Mouse (Mus musculus) liver, embryonic 16.5 days (tissue): ENCODE measurements around the gene Mcrs1. TPM values are rescaled to one million over a fixed set of nuclear protein-coding genes. Genes with fewer than 3 reads are reported as not detected.

ENCODE experiments used
- ATAC-seq: fragments of 200-750 bp; cut with Nextera tagmentation; 2 replicates; pipeline ENCODE4 v1.8.0; 2017; ENCODE audit warnings: low read depth, mild to moderate bottlenecking, moderate number of reproducible peaks, moderate library complexity
- H3K27ac ChIP-seq: fragments of 300-500 bp; sonication (generic); 2 replicates; pipeline ENCODE4 v1.5.1; 2014; ENCODE audit warnings: mild to moderate bottlenecking, low read length
- H3K27me3 ChIP-seq: fragments of 300-500 bp; sonication (generic); 2 replicates; pipeline ENCODE4 v1.6.1; 2014; ENCODE audit warnings: low read depth, low read length, mixed read lengths; ENCODE audit not compliant: control insufficient read depth, insufficient read depth
- H3K36me3 ChIP-seq: fragments of 300-500 bp; sonication (generic); 2 replicates; pipeline ENCODE4 v1.6.1; 2014; ENCODE audit warnings: mild to moderate bottlenecking; ENCODE audit not compliant: control insufficient read depth, insufficient read depth
- H3K4me1 ChIP-seq: fragments of 300-500 bp; sonication (generic); 2 replicates; pipeline ENCODE4 v1.6.1; 2014; ENCODE audit warnings: low read depth, low read length, mixed read lengths; ENCODE audit not compliant: control insufficient read depth
- H3K4me2 ChIP-seq: fragments of 300-500 bp; sonication (generic); 2 replicates; pipeline ENCODE4 v1.6.1; 2014; ENCODE audit warnings: low read depth, low read length, mixed read lengths
- H3K4me3 ChIP-seq: fragments of 300-500 bp; sonication (generic); 2 replicates; pipeline ENCODE4 v1.5.1; 2014; ENCODE audit warnings: low read depth, mild to moderate bottlenecking, low read length
- H3K9ac ChIP-seq: fragments of 300-500 bp; sonication (generic); 2 replicates; pipeline ENCODE4 v1.6.1; 2014; ENCODE audit warnings: low read depth, low read length
- H3K9me3 ChIP-seq: fragments of 300-500 bp; sonication (generic); replicated peaks from 2 replicates; pipeline ENCODE4 v1.6.1; 2016; ENCODE audit warnings: low read length; ENCODE audit not compliant: control insufficient read depth
- WGBS: fragments of 180-500 bp; shearing (Covaris S2); extraction: QIAGEN DNeasy Blood & Tissue Kit; methylation state at CpG from one replicate; pipeline ENCODE4 v1.1.7; 2014; ENCODE audit not compliant: insufficient replicate concordance; 5-methylcytosine and 5-hydroxymethylcytosine counted together
- polyA plus RNA-seq: library from polyadenylated mRNA; unstranded; fragments of >200 nt; fragmentation: Nextera tagmentation; extraction: Ambion mirVana; gene quantifications from 2 replicates; pipeline ENCODE4 v1.2.1, GENCODE M21; 2015

Gene Mcrs1
- polyA plus RNA-seq, 1 experiment from 2014 or later: 35.8 TPM

GRCm38 (mm10) chr15:99205959-99206358 lies 45.8 kb downstream of the Mcrs1 start:
- no peaks in the 10 kb centered on the region for H3K9me3 ChIP-seq
- H3K36me3 ChIP-seq: no peaks in the 10 kb centered on the region
- no peaks in the 10 kb centered on the region for H3K4me1 ChIP-seq
- H3K9ac ChIP-seq: no peak overlapping the region
- no peak overlapping the region for H3K27ac ChIP-seq
- no peaks in the 10 kb centered on the region for H3K27me3 ChIP-seq
- H3K4me2 ChIP-seq: no peak overlapping the region
- WGBS: 75% methylated on average over 8 of the region's 8 CpGs
- H3K4me3 ChIP-seq: no peak overlapping the region
- ATAC-seq: no peak

DNA sequence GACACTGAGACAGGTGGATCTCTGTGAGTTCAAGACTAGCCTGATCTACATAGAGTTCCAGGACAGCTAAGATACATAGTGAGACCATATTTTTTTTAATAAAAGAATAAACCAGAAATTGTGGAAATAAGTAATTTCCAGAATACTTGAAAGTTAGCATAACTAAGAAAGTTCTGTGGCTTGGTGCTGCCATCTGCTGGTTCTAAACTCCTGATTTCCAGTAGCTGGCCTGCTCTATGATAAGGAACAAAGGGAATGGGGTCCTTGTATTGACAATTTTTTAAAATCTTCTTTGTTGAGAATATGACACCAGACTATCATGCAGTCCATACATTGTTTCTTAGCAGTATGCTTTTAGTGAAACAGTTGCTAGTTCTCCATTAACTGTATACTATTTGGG lies 53.0 kb downstream of the Mcrs1 start:
- no peak overlapping the region for H3K4me3 ChIP-seq
- H3K27me3 ChIP-seq: no peaks in the 10 kb centered on the region
- no peaks in the 10 kb centered on the region for H3K36me3 ChIP-seq
- no peak overlapping the region for H3K9ac ChIP-seq
- H3K9me3 ChIP-seq: no peaks in the 10 kb centered on the region
- no peak overlapping the region for H3K4me2 ChIP-seq
- no peaks in the 10 kb centered on the region for H3K4me1 ChIP-seq
- H3K27ac ChIP-seq: no peak overlapping the region
- ATAC-seq: no peak

GRCm38 (mm10) chr15:99195043-99195442 lies 56.7 kb downstream of the Mcrs1 start:
- H3K4me1 ChIP-seq: no peaks in the 10 kb centered on the region
- H3K27ac ChIP-seq: no peak overlapping the region
- no peak overlapping the region for H3K9ac ChIP-seq
- no peak for ATAC-seq
- H3K27me3 ChIP-seq: no peaks in the 10 kb centered on the region
- no peak overlapping the region for H3K4me3 ChIP-seq
- H3K36me3 ChIP-seq: peaks cover 4% of the 10 kb centered on the region; the same call in 1 of the 2 replicates
- no peaks in the 10 kb centered on the region for H3K9me3 ChIP-seq
- 72% methylated on average over 6 of the region's 6 CpGs for WGBS
- no peak overlapping the region for H3K4me2 ChIP-seq

- Histone ChIP-seq H3K4me2 (no peak overlapping the region), H3K9me3 (no peaks in the 10 kb centered on the region), H3K36me3 (peaks cover 4% of the 10 kb centered on the region; the same call in 1 of the 2 replicates), H3K4me1 (no peaks in the 10 kb centered on the region), H3K27me3 (no peaks in the 10 kb centered on the region), H3K9ac (no peak overlapping the region), H3K27ac (no peak overlapping the region), H3K4me3 (no peak overlapping the region)
- 76% methylated on average over 10 of the region's 10 CpGs for WGBS
- no peak for ATAC-seq
These were observed 57.4 kb downstream of the Mcrs1 start for GRCm38 (mm10) chr15:99194358-99194757.

Other genes with a start within 250 kb of the Mcrs1 start
- 251 and 260 TPM in 2 replicates for gene Tuba1c, start 222.1 kb downstream of the Mcrs1 start, polyA plus RNA-seq
- 0.86 and 1.1 TPM in 2 replicates for gene Prph, start 196.8 kb downstream of the Mcrs1 start, polyA plus RNA-seq
- 13.3 and 15.2 TPM in 2 replicates for gene Troap, start 177.4 kb downstream of the Mcrs1 start, polyA plus RNA-seq
- not detected in 2 replicates for gene C1ql4, start 164.1 kb downstream of the Mcrs1 start, polyA plus RNA-seq
- gene Dnajc22, start 158.8 kb downstream of the Mcrs1 start, polyA plus RNA-seq: 18.5 and 19.2 TPM in 2 replicates
- 5.5 and 6.0 TPM in 2 replicates for gene Spats2, start 126.0 kb downstream of the Mcrs1 start, polyA plus RNA-seq
- gene Kcnh3, start 27.1 kb downstream of the Mcrs1 start, polyA plus RNA-seq: 0.05 and 0.12 TPM in 2 replicates
- gene Prpf40b, start 43.1 kb upstream of the Mcrs1 start, polyA plus RNA-seq: 6.5 and 8.0 TPM in 2 replicates
- gene Fam186b, start 43.9 kb upstream of the Mcrs1 start, polyA plus RNA-seq: 0.04 TPM in 1 of 2 replicates, not detected in the other
- gene Fmnl3, start 118.5 kb upstream of the Mcrs1 start, polyA plus RNA-seq: 2.9 and 3.0 TPM in 2 replicates
- 309 and 359 TPM in 2 replicates for gene Tmbim6, start 140.9 kb upstream of the Mcrs1 start, polyA plus RNA-seq
- 0.57 and 0.92 TPM in 2 replicates for gene Nckap5l, start 205.8 kb upstream of the Mcrs1 start, polyA plus RNA-seq
- 4.7 and 5.0 TPM in 2 replicates for gene Bcdin3d, start 222.8 kb upstream of the Mcrs1 start, polyA plus RNA-seq